Mouse (Mus musculus): ENCODE data around the gene Fam160a2. TPM values are rescaled to one million over a fixed set of nuclear protein-coding genes. Genes with fewer than 3 reads are reported as not detected.
"Not testable (repeated sequence)": the region's sequence is repeated elsewhere in the genome, so short reads cannot be mapped to it uniquely, and the experiment has no call there.

The Fam160a2 gene
- polyA plus RNA-seq, 1 experiment from 2014 or later: 44.0 TPM

DNA sequence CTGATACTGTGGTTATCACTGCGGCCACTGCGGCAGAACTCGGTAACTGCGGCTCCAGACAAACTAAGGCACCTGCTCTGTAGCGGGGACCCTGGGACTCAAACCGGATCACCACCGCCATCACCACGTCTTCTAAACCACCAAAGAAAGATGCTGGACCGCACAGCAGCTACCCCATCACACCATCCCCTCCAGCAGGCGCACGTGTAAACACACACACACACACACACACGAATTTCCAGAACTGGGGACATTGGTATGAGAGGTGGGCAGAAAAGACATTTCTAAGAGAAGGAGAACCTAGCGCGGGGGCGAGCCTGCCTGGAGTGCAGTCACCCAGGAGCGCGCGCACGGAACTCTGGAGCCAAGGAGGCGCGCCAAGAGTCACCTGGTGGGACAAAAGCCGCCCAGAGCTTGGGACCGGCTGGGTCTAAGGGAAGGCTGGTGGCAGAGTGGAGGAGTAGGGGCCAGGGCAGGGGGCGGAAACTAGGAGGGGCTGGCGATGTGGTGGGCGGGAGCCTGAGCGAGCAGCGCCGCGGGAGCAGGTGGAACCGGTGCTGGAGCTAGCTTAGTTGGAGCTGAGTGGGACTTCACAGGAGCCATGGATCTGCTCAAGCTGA is 25.7 kb upstream of the Fam160a2 start, which contains the start of gene Cckbr:
Cckbr (plus strand) TSS at position 308 of the 620 bp plus-strand sequence.
- H3K9me3 ChIP-seq (ENCODE audit: control insufficient read depth, low read length): no peaks in the 10 kb centered on the region

GRCm38 (mm10) chr7:105424368-105424767 is 24.5 kb upstream of the Fam160a2 start:
- Histone ChIP-seq H3K4me2 (ENCODE audit: low read length) (no peak overlapping the region), H3K27me3 (ENCODE audit: control insufficient read depth, insufficient read depth, low read length) (peaks cover 21% of the 10 kb centered on the region), H3K27ac (replicated peaks; ENCODE audit: low read depth, low read length) (no peak overlapping the region), H3K36me3 (ENCODE audit: control insufficient read depth, insufficient read depth, low read length) (no peaks in the 10 kb centered on the region), H3K4me3 (replicated peaks; ENCODE audit: low read depth, low read length) (no peak overlapping the region), H3K9me3 (ENCODE audit: control insufficient read depth, low read length) (no peaks in the 10 kb centered on the region), H3K4me1 (ENCODE audit: control insufficient read depth, insufficient read depth, low read length) (0 out of 2 replicates have a peak, but pooled peaks cover 2% of the 10 kb centered on the region), H3K9ac (replicated peaks; ENCODE audit: low read length) (no peak overlapping the region)
- 28% methylated on average over 5 of the region's 5 CpGs for WGBS
- ATAC-seq (ENCODE audit: low FRiP score, low TSS enrichment): no peak
- DNase-seq: no peak

More for the DNA sequence above, 25.7 kb upstream of the Fam160a2 start, which contains the start of gene Cckbr:
- DNase-seq: peak; percentile 69
- 2% methylated on average over 31 of the region's 31 CpGs for WGBS
- Histone ChIP-seq H3K27me3 (ENCODE audit: control insufficient read depth, insufficient read depth, low read length) (peaks cover 21% of the 10 kb centered on the region), H3K27ac (replicated peaks; ENCODE audit: low read depth, low read length) (0 out of 2 replicates have a peak within 1 kb of the TSS, but pooled peaks have one; percentile 9), H3K4me3 (replicated peaks; ENCODE audit: low read depth, low read length) (peak within 1 kb of the TSS; percentile 51), H3K4me2 (ENCODE audit: low read length) (peak within 1 kb of the TSS; percentile 85), H3K4me1 (ENCODE audit: control insufficient read depth, insufficient read depth, low read length) (0 out of 2 replicates have a peak, but pooled peaks cover 2% of the 10 kb centered on the region), H3K36me3 (ENCODE audit: control insufficient read depth, insufficient read depth, low read length) (no peaks in the 10 kb centered on the region), H3K9ac (replicated peaks; ENCODE audit: low read length) (peak within 1 kb of the TSS; percentile 57)
- peak; percentile 75 for ATAC-seq (ENCODE audit: low FRiP score, low TSS enrichment)

GRCm38 (mm10) chr7:105420903-105421302 is 21.0 kb upstream of the Fam160a2 start:
- Histone ChIP-seq H3K4me2 (ENCODE audit: low read length) (no peak overlapping the region), H3K9ac (replicated peaks; ENCODE audit: low read length) (no peak overlapping the region), H3K9me3 (ENCODE audit: control insufficient read depth, low read length) (no peaks in the 10 kb centered on the region), H3K27ac (replicated peaks; ENCODE audit: low read depth, low read length) (no peak overlapping the region), H3K4me3 (replicated peaks; ENCODE audit: low read depth, low read length) (no peak overlapping the region), H3K36me3 (ENCODE audit: control insufficient read depth, insufficient read depth, low read length) (no peaks in the 10 kb centered on the region), H3K4me1 (ENCODE audit: control insufficient read depth, insufficient read depth, low read length) (no peaks in the 10 kb centered on the region), H3K27me3 (ENCODE audit: control insufficient read depth, insufficient read depth, low read length) (peaks cover 9% of the 10 kb centered on the region)
- ATAC-seq (ENCODE audit: low FRiP score, low TSS enrichment): no peak
- WGBS: 64% methylated on average over 2 of the region's 2 CpGs
- DNase-seq: no peak

GRCm38 (mm10) chr7:105418106-105418505 is 18.3 kb upstream of the Fam160a2 start:
- no peaks in the 10 kb centered on the region for H3K4me1 ChIP-seq (ENCODE audit: control insufficient read depth, insufficient read depth, low read length)
- ATAC-seq (ENCODE audit: low FRiP score, low TSS enrichment): no peak
- H3K36me3 ChIP-seq (ENCODE audit: control insufficient read depth, insufficient read depth, low read length): no peaks in the 10 kb centered on the region
- no peak overlapping the region for H3K9ac ChIP-seq (replicated peaks; ENCODE audit: low read length)
- no peak overlapping the region for H3K4me3 ChIP-seq (replicated peaks; ENCODE audit: low read depth, low read length)
- no peak overlapping the region for H3K27ac ChIP-seq (replicated peaks; ENCODE audit: low read depth, low read length)
- no peaks in the 10 kb centered on the region for H3K9me3 ChIP-seq (ENCODE audit: control insufficient read depth, low read length)
- no peak for DNase-seq
- WGBS: 86% methylated on average over 5 of the region's 5 CpGs
- H3K4me2 ChIP-seq (ENCODE audit: low read length): no peak overlapping the region
- no peaks in the 10 kb centered on the region for H3K27me3 ChIP-seq (ENCODE audit: control insufficient read depth, insufficient read depth, low read length)

- ATAC-seq (ENCODE audit: low FRiP score, low TSS enrichment) (no peak), DNase-seq (no peak)
- Histone ChIP-seq H3K36me3 (ENCODE audit: control insufficient read depth, insufficient read depth, low read length) (no peaks in the 10 kb centered on the region), H3K27ac (replicated peaks; ENCODE audit: low read depth, low read length) (no peak overlapping the region), H3K9me3 (ENCODE audit: control insufficient read depth, low read length) (no peaks in the 10 kb centered on the region), H3K4me1 (ENCODE audit: control insufficient read depth, insufficient read depth, low read length) (no peaks in the 10 kb centered on the region), H3K9ac (replicated peaks; ENCODE audit: low read length) (no peak overlapping the region), H3K27me3 (ENCODE audit: control insufficient read depth, insufficient read depth, low read length) (no peaks in the 10 kb centered on the region), H3K4me3 (replicated peaks; ENCODE audit: low read depth, low read length) (no peak overlapping the region), H3K4me2 (ENCODE audit: low read length) (no peak overlapping the region)
- 95% methylated on average over 7 of the region's 7 CpGs for WGBS
These were observed 16.7 kb upstream of the Fam160a2 start for GRCm38 (mm10) chr7:105416529-105416928.

- DNase-seq: no peak
These were observed 14.5 kb upstream of the Fam160a2 start for GRCm38 (mm10) chr7:105414385-105414784.

GRCm38 (mm10) chr7:105411874-105412632 is 12.2 kb upstream of the Fam160a2 start:
- not testable (repeated sequence) for H3K9me3 ChIP-seq (ENCODE audit: control insufficient read depth, low read length)
- peak; percentile 60 for ATAC-seq (ENCODE audit: low FRiP score, low TSS enrichment)
- WGBS: 62% methylated on average over 8 of the region's 8 CpGs

More at GRCm38 (mm10) chr7:105414385-105414784, 14.5 kb upstream of the Fam160a2 start:
- Histone ChIP-seq H3K27ac (replicated peaks; ENCODE audit: low read depth, low read length) (no peak overlapping the region), H3K4me1 (ENCODE audit: control insufficient read depth, insufficient read depth, low read length) (no peaks in the 10 kb centered on the region), H3K9me3 (ENCODE audit: control insufficient read depth, low read length) (no peaks in the 10 kb centered on the region), H3K4me2 (ENCODE audit: low read length) (no peak overlapping the region), H3K4me3 (replicated peaks; ENCODE audit: low read depth, low read length) (no peak overlapping the region), H3K27me3 (ENCODE audit: control insufficient read depth, insufficient read depth, low read length) (no peaks in the 10 kb centered on the region), H3K9ac (replicated peaks; ENCODE audit: low read length) (no peak overlapping the region), H3K36me3 (ENCODE audit: control insufficient read depth, insufficient read depth, low read length) (no peaks in the 10 kb centered on the region)
- no peak for ATAC-seq (ENCODE audit: low FRiP score, low TSS enrichment)
- 64% methylated on average over 6 of the region's 6 CpGs for WGBS

GRCm38 (mm10) chr7:105406322-105406721 is 6.5 kb upstream of the Fam160a2 start:
- no peaks in the 10 kb centered on the region for H3K4me1 ChIP-seq (ENCODE audit: control insufficient read depth, insufficient read depth, low read length)
- H3K4me2 ChIP-seq (ENCODE audit: low read length): no peak overlapping the region
- 66% methylated on average over 1 of the region's 1 CpGs for WGBS
- ATAC-seq (ENCODE audit: low FRiP score, low TSS enrichment) (no peak), DNase-seq (no peak)
- no peaks in the 10 kb centered on the region for H3K36me3 ChIP-seq (ENCODE audit: control insufficient read depth, insufficient read depth, low read length)
- H3K27ac ChIP-seq (replicated peaks; ENCODE audit: low read depth, low read length): no peak overlapping the region
- no peak overlapping the region for H3K4me3 ChIP-seq (replicated peaks; ENCODE audit: low read depth, low read length)
- no peaks in the 10 kb centered on the region for H3K9me3 ChIP-seq (ENCODE audit: control insufficient read depth, low read length)
- no peak overlapping the region for H3K9ac ChIP-seq (replicated peaks; ENCODE audit: low read length)
- no peaks in the 10 kb centered on the region for H3K27me3 ChIP-seq (ENCODE audit: control insufficient read depth, insufficient read depth, low read length)

More at GRCm38 (mm10) chr7:105411874-105412632, 12.2 kb upstream of the Fam160a2 start:
- H3K4me2 ChIP-seq (ENCODE audit: low read length); H3K36me3 ChIP-seq (ENCODE audit: control insufficient read depth, insufficient read depth, low read length); H3K27me3 ChIP-seq (ENCODE audit: control insufficient read depth, insufficient read depth, low read length); H3K27ac ChIP-seq (replicated peaks; ENCODE audit: low read depth, low read length); H3K9ac ChIP-seq (replicated peaks; ENCODE audit: low read length); H3K4me3 ChIP-seq (replicated peaks; ENCODE audit: low read depth, low read length); H3K4me1 ChIP-seq (ENCODE audit: control insufficient read depth, insufficient read depth, low read length): not testable (repeated sequence)
- peak; percentile 83 for DNase-seq
